Mouse (Mus musculus): ENCODE results near the gene Impdh2. TPM values are rescaled to one million over a fixed set of nuclear protein-coding genes. Genes with fewer than 3 reads are reported as not detected.
"Not testable (repeated sequence)": the region's sequence is repeated elsewhere in the genome, so short reads cannot be mapped to it uniquely, and the experiment has no call there.

The Impdh2 gene
- total RNA-seq, 2 experiments from 2014 or later = 64.3 to 68.3 TPM

DNA sequence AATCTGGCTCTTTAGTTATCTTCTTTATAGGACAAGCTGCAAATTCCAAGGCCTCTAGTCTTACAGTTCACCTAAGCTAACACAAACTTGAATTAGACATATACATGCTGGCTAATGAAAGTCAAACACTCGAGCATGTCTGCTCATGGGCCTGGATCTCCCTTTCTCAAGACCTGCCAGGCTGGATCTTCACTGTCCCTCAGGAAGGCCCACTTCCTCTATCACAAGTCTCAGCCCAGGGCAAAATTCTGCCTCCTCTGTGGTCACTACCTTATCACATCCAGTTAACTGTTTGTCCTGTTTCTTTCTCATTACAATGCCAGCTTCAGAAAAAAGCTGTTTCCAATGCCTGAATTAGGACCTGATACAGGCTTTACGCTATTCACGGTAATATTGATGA lies 34.3 kb downstream of the Impdh2 start:
- intact Hi-C loops (cut with DNase I) = no loop called here
- DNase-seq (ENCODE audit: extremely low spot score in 1 of 2, low spot score in 2 of 2) = no peak

DNA sequence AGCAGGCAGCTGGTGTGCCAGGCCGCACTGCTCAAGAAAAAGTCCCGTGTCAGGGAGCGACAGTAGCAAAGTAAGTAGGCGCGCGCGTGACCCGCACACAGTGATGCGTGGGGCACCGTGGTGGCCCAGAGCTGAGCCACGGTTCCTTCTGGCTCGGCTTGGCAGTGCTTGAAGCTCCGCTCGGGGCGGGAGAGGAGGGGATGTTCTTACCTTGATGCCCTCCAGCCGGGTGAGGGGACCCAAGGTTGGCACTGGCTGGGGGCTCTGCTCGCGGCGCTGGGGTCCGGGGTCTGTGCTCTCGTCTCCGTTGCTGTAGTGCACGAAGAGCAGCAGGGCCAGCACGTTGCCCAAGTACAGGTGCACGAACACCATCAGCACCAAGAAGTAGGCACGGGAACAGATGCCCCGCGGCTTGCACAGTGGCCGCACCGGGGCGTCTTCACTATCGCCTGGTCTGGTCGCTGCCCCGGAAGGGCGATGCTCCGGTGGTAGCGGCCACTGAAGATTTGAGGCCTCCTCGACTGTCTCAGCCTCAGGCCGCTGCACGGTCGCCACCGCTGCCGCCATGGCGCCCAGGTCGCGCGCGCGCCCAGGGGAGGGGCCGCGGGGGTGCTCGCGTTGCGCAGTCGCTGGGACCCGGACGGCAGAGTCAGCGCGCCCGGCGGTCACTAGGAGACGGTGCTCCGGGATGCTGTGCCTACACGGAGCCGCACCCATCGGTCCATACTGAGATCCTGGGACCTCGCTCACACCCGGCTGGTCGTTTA lies 37.1 kb downstream of the Impdh2 start, which contains the start of gene P4htm:
P4htm (minus strand) TSS at position 670 of the 767 bp plus-strand sequence.
- intact Hi-C loops (cut with DNase I) = no loop called here

DNA sequence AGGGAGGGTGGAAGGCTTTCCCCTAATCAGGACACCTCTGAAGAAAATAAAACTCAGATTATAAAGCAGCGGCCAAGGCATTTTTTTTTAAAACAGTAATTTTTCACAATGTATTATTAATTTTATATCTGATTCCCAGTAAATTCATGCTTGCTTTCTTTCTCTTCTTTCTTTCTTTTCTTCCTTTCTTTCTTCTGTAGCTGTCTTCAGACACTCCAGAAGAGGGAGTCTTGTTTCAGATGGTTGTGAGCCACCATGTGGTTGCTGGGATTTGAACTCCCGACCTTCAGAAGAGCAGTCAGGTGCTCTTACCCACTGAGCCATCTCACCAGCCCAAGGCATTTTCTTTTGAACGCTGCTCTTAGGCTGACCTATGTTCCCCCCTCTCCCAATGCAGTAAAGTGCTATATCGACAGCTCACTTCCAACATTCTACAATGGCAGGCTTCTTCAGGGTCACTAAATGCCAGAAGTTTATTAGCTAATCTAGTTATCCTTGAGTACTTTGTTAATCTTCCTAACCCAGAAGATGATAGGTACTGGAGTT lies 39.0 kb downstream of the Impdh2 start:
- no peak for DNase-seq (ENCODE audit: extremely low spot score in 1 of 2, low spot score in 2 of 2)
- intact Hi-C loops (cut with DNase I) = no loop called here

More for the DNA sequence above, 37.1 kb downstream of the Impdh2 start, which contains the start of gene P4htm:
- DNase-seq (ENCODE audit: extremely low spot score in 1 of 2, low spot score in 2 of 2) = peak in 1 of 2 experiments; percentile 86

- DNase-seq (ENCODE audit: extremely low spot score in 1 of 2, low spot score in 2 of 2) = no peak
- intact Hi-C loops (cut with DNase I) = no loop called here
Measured at GRCm38 (mm10) chr9:108600011-108600410, 39.9 kb downstream of the Impdh2 start.

GRCm38 (mm10) chr9:108601986-108602385 lies 41.9 kb downstream of the Impdh2 start:
- intact Hi-C loops (cut with DNase I) = no loop called here
- no peak for DNase-seq (ENCODE audit: extremely low spot score in 1 of 2, low spot score in 2 of 2)

- intact Hi-C loops (cut with DNase I); DNase-seq (ENCODE audit: extremely low spot score in 1 of 2, low spot score in 2 of 2): not testable (repeated sequence)
Measured at GRCm38 (mm10) chr9:108607929-108608328, 47.8 kb downstream of the Impdh2 start.

DNA sequence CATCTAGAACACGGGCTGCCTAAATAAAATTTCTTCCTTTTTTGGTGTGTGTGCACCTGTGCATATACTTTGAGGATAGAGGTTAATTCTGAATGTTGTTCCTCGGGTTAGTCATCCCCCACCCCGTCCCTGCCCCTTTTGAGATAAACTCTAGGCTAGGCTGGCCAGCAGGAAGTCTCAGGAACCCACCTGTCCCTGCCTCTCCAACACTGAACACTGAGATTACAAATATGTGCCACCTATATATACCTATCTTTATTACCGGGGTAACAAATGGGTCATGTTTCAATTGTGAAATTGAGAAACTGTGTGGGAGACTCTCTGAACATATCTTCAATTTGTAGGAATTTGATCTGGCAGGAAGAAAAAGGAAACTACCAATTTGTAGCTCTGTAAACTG lies 48.8 kb downstream of the Impdh2 start:
- intact Hi-C loops (cut with DNase I) = no loop called here
- no peak for DNase-seq (ENCODE audit: extremely low spot score in 1 of 2, low spot score in 2 of 2)

- intact Hi-C loops (cut with DNase I) = no loop called here
- no peak for DNase-seq (ENCODE audit: extremely low spot score in 1 of 2, low spot score in 2 of 2)
Measured at GRCm38 (mm10) chr9:108611488-108611887, 51.4 kb downstream of the Impdh2 start.

Small RNA genes within 50 kb of the gene (microRNA-seq; reads per million reads assigned to microRNA genes)
- not detected for gene Gm24083
- gene Mir191 = not detected
- gene Mir425 = 761 reads per million, percentile 75 among the genes with 10 or more reads in this experiment

Other genes starting within 250 kb of the Impdh2 start
- gene Gpx1, start 221.4 kb upstream of the Impdh2 start, total RNA-seq (2021) = 10 to 100 TPM; 91.2 to 92.6 TPM
- gene Usp4, start 212.4 kb upstream of the Impdh2 start, total RNA-seq (2021) = 100 to 1,000 TPM; 122 to 125 TPM
- gene 1700102P08Rik, start 167.5 kb upstream of the Impdh2 start, total RNA-seq (2021) = 1 to 10 TPM; 1.4 to 2.1 TPM
- under 1 TPM; 0.19 to 0.26 TPM for gene Ccdc36, start 131.8 kb upstream of the Impdh2 start, total RNA-seq (2021)
- gene BC048562, start 123.8 kb upstream of the Impdh2 start, total RNA-seq (2021) = not detected
- gene Ccdc71, start 99.8 kb upstream of the Impdh2 start, total RNA-seq (2021) = 10 to 100 TPM; 38.7 to 39.6 TPM
- gene Klhdc8b, start 98.7 kb upstream of the Impdh2 start, total RNA-seq (2021) = 10 to 100 TPM; 32.5 to 35.9 TPM
- gene Lamb2, start 80.5 kb upstream of the Impdh2 start, total RNA-seq (2021) = 10 to 100 TPM; 29.6 to 34.2 TPM
- gene Usp19, start 69.7 kb upstream of the Impdh2 start, total RNA-seq (2021) = 100 to 1,000 TPM; 104 to 114 TPM
- 10 to 100 TPM; 82.9 to 91.8 TPM for gene Qars, start 52.6 kb upstream of the Impdh2 start, total RNA-seq (2021)
- 100 to 1,000 TPM; 125 to 131 TPM for gene Qrich1, start 43.5 kb upstream of the Impdh2 start, total RNA-seq (2021)
- gene Ndufaf3, start 7.1 kb downstream of the Impdh2 start, total RNA-seq (2021) = 10 to 100 TPM; 53.3 to 57.0 TPM
- 10 to 100 TPM; 70.9 to 76.1 TPM for gene Dalrd3, start 9.6 kb downstream of the Impdh2 start, total RNA-seq (2021)
- gene Wdr6, start 18.5 kb downstream of the Impdh2 start, total RNA-seq (2021) = 100 to 1,000 TPM; 282 TPM
- 10 to 100 TPM; 47.8 to 52.2 TPM for gene P4htm, start 37.4 kb downstream of the Impdh2 start, total RNA-seq (2021)
- 10 to 100 TPM; 46.7 to 48.8 TPM for gene Arih2, start 89.1 kb downstream of the Impdh2 start, total RNA-seq (2021)
- 10 to 100 TPM; 15.7 to 16.5 TPM for gene Slc25a20, start 101.8 kb downstream of the Impdh2 start, total RNA-seq (2021)
- 10 to 100 TPM; 54.3 to 58.7 TPM for gene Prkar2a, start 129.0 kb downstream of the Impdh2 start, total RNA-seq (2021)
- 100 to 1,000 TPM; 165 to 170 TPM for gene Ip6k2, start 223.5 kb downstream of the Impdh2 start, total RNA-seq (2021)
- 10 to 100 TPM; 27.7 to 31.7 TPM for gene Nckipsd, start 248.1 kb downstream of the Impdh2 start, total RNA-seq (2021)